Mouse (Mus musculus) stomach, postnatal 0 days (tissue): ENCODE measurements around the gene Krtcap2. TPM values are rescaled to one million over a fixed set of nuclear protein-coding genes. Genes with fewer than 3 reads are reported as not detected.

ENCODE experiments used
- ATAC-seq: fragments of 200-750 bp; cut with Nextera tagmentation; 2 replicates; pipeline ENCODE4 v1.8.0; 2017; ENCODE audit not compliant: low FRiP score, low TSS enrichment
- DNase-seq: peaks from one replicate; pipeline ENCODE4 v3.0.0-alpha.2; 2016; ENCODE audit warnings: low spot score
- H3K27ac ChIP-seq: fragments of 300-500 bp; sonication (generic); replicated peaks from 2 replicates; pipeline ENCODE4 v1.5.1; 2014; ENCODE audit warnings: mild to moderate bottlenecking, control low read depth
- H3K27me3 ChIP-seq: fragments of 300-500 bp; sonication (generic); 2 replicates; pipeline ENCODE4 v1.6.1; 2014; ENCODE audit warnings: low read length; ENCODE audit not compliant: control insufficient read depth, insufficient read depth
- H3K36me3 ChIP-seq: fragments of 300-500 bp; sonication (generic); 2 replicates; pipeline ENCODE4 v1.6.1; 2014; ENCODE audit warnings: low read length, mixed read lengths; ENCODE audit not compliant: control insufficient read depth, insufficient read depth
- H3K4me1 ChIP-seq: fragments of 300-500 bp; sonication (generic); replicated peaks from 2 replicates; pipeline ENCODE4 v1.6.1; 2014; ENCODE audit warnings: antibody characterized with exemption; ENCODE audit not compliant: control insufficient read depth, insufficient read depth
- H3K4me2 ChIP-seq: fragments of 300-500 bp; sonication (generic); replicated peaks from 2 replicates; pipeline ENCODE4 v1.6.1; 2014; ENCODE audit warnings: low read depth, mild to moderate bottlenecking, control low read depth, moderate library complexity
- H3K4me3 ChIP-seq: fragments of 300-500 bp; sonication (generic); 2 replicates; pipeline ENCODE4 v1.5.1; 2014; ENCODE audit warnings: low read depth, low read length, control low read depth
- H3K9ac ChIP-seq: fragments of 300-500 bp; sonication (generic); 2 replicates; pipeline ENCODE4 v1.6.1; 2014; ENCODE audit warnings: mild to moderate bottlenecking, low read length, control low read depth, mixed read lengths
- H3K9me3 ChIP-seq: fragments of 300-500 bp; sonication (generic); 2 replicates; pipeline ENCODE4 v1.6.1; 2016; ENCODE audit warnings: low read length; ENCODE audit not compliant: control insufficient read depth
- CTCF ChIP-seq: IDR thresholded peaks from 2 replicates; pipeline ENCODE4 v1.5.1; 2016; ENCODE audit warnings: antibody characterized with exemption, low read depth, mild to moderate bottlenecking, moderate library complexity
- EP300 ChIP-seq: optimal IDR thresholded peaks from 2 replicates; pipeline ENCODE3; 2016; ENCODE audit warnings: antibody characterized with exemption
- WGBS: fragments of 180-500 bp; shearing (Covaris S2); extraction: QIAGEN DNeasy Blood & Tissue Kit; methylation state at CpG from one replicate; pipeline ENCODE4 v1.1.7; 2014; 5-methylcytosine and 5-hydroxymethylcytosine counted together
- polyA plus RNA-seq: library from polyadenylated mRNA; unstranded; fragments of >200 nt; fragmentation: Nextera tagmentation; extraction: Ambion mirVana; gene quantifications from 2 replicates; pipeline ENCODE4 v1.2.1, GENCODE M21; 2015

Gene Krtcap2
- polyA plus RNA-seq, 1 experiment from 2014 or later = 314 TPM

DNA sequence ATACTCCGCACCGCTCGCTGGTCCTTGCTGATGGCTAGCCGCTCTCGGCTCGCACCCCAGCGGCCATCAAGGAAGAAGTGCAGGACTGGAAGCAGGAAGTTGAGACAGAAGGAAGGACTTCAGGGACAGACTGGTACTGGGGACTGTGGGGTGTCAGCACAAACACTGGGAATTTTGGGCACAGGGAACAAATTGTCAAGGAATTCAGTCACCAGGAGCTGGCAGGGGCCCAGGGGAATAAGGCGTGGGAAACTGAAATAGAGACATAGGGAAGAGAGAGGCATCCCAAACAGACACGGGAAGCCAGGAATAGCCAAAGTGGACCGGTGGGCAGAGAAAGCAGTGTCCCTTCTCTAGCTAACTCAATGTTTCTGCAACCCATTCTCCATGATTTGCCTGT is 9.2 kb upstream of the Krtcap2 start:
- no peaks in the 10 kb centered on the region for H3K9me3 ChIP-seq
- no peaks in the 10 kb centered on the region for H3K36me3 ChIP-seq
- no peak overlapping the region for H3K4me2 ChIP-seq
- no peaks in the 10 kb centered on the region for H3K4me1 ChIP-seq
- TF ChIP-seq EP300 (no peak), CTCF (no peak)
- DNase-seq (no peak), ATAC-seq (no peak)
- 87% methylated on average over 9 of the region's 10 CpGs for WGBS
- no peaks in the 10 kb centered on the region for H3K27me3 ChIP-seq
- H3K9ac ChIP-seq = no peak overlapping the region; the same call in 1 of the 2 replicates
- no peak overlapping the region for H3K4me3 ChIP-seq
- no peak overlapping the region for H3K27ac ChIP-seq

DNA sequence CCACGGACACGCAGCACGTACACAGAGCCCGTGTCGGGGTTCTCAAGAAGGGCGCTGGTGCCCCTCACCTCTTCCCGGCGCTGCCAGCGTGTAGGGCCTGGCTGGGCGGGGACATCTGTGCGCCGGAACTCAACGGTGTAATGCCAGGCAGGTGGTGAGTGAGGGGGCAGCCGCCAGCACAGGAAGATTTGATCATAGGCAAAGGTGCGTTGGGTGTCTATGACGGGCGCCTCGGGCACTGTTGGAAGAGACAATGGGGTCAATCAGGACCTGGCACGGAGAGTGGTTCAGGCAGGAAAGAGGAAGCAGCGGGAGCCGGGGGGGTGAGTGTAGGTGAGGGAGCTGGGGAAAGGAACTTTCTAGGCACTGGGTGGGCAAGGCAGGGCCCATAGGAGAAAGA is 8.1 kb upstream of the Krtcap2 start:
- ATAC-seq = no peak
- Histone ChIP-seq H3K27ac (no peak overlapping the region), H3K4me3 (no peak overlapping the region), H3K9me3 (no peaks in the 10 kb centered on the region), H3K4me2 (no peak overlapping the region), H3K27me3 (no peaks in the 10 kb centered on the region), H3K4me1 (no peaks in the 10 kb centered on the region), H3K36me3 (no peaks in the 10 kb centered on the region), H3K9ac (no peak overlapping the region)
- no peak for TF ChIP-seq EP300
- TF ChIP-seq CTCF = no peak
- WGBS = 78% methylated on average over 21 of the region's 21 CpGs
- peak; percentile 55 for DNase-seq

DNA sequence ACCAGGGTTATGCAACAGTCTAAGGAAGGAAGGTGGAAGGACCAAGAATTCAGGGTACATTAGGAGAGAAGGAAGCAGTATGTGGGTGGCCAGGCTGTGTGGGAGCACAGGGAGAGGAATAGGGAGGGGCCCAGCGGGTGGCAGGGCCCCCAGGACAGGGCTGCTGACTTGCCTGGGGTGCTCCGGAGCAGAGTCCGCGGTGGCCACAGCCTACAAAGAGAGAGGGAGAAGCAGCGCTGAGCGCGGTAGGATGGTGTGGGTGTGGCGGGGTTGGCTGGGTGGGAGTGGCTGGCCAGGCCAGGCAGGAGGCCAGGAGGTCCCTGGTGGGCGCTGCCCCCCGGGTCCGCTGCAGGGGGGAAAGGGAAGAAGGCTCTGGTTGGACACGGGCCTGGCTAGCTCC is 7.3 kb upstream of the Krtcap2 start:
- ATAC-seq = peak; percentile 12; the same call in 1 of the 2 replicates
- no peak overlapping the region for H3K9ac ChIP-seq

DNA sequence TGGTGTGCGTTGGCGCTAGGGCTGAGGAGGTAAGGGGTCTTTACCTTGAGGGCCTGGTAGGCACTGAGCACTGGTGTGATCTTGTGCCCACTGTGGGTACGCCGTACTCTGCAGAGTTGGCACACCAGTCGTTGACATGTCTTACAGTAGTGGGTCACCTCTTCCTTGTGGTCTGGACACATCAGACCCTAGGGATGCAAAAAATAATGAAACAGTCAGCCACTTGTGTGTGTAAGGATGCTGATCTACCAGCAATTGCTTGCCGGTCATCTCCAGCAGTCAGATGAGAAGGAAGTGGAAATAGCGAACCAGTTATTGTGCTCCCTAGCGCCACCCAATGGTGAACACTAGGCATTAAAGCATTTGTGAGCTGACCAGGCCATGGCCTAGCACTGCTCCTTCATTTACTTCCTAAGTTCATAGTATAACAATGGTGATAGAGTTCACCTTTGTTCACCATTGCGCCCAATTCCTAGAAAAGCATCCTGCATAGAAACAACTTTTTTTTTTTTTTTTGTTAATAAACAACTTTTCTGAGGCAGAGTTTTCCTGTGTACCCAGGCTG is 3.4 kb upstream of the Krtcap2 start:
- DNase-seq = peak; percentile 84
- Histone ChIP-seq H3K9ac (no peak overlapping the region), H3K4me2 (no peak overlapping the region), H3K36me3 (no peaks in the 10 kb centered on the region), H3K27ac (no peak overlapping the region), H3K9me3 (no peaks in the 10 kb centered on the region), H3K27me3 (no peaks in the 10 kb centered on the region), H3K4me3 (no peak overlapping the region), H3K4me1 (peaks cover 4% of the 10 kb centered on the region; the same call in 1 of the 2 replicates)
- peak; percentile 25 for ATAC-seq
- TF ChIP-seq CTCF (peak; percentile 86), EP300 (no peak)
- 67% methylated on average over 9 of the region's 9 CpGs for WGBS

More for the DNA sequence above, 7.3 kb upstream of the Krtcap2 start:
- peak overlapping the region; percentile 18; the same call in 1 of the 2 replicates for H3K27ac ChIP-seq
- no peak overlapping the region for H3K4me3 ChIP-seq
- no peaks in the 10 kb centered on the region for H3K9me3 ChIP-seq
- H3K4me2 ChIP-seq = 0 out of 2 replicates have a peak overlapping the region, but pooled peaks have one; percentile 3
- H3K36me3 ChIP-seq = no peaks in the 10 kb centered on the region
- TF ChIP-seq EP300 = no peak
- TF ChIP-seq CTCF = no peak
- peak; percentile 75 for DNase-seq
- WGBS = 43% methylated on average over 9 of the region's 12 CpGs
- no peaks in the 10 kb centered on the region for H3K27me3 ChIP-seq
- no peaks in the 10 kb centered on the region for H3K4me1 ChIP-seq

DNA sequence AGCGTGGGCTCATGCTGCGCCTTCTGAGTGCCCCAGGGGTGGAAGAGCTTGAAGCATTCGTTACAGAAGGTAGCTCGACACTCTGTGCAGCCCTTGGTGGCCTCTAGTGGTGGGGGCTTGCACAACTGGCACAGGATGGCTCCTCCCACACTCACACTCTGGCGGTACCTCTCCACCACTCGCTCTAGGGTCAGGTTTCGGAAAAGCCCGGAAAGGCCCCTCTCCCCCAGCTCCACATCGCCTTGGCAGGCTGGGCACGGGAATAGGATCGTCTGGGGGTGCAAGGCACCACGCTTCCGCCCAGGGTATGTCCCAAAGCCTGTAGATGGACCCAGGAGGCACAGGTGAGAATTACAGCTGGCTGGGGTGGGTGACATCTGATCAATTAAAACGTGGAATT is 2.2 kb upstream of the Krtcap2 start:
- H3K27ac ChIP-seq = no peak overlapping the region
- peak overlapping the region; percentile 8; the same call in 1 of the 2 replicates for H3K9ac ChIP-seq
- H3K9me3 ChIP-seq = no peaks in the 10 kb centered on the region
- H3K36me3 ChIP-seq = no peaks in the 10 kb centered on the region
- TF ChIP-seq CTCF (peak; percentile 68), EP300 (no peak)
- no peaks in the 10 kb centered on the region for H3K27me3 ChIP-seq
- ATAC-seq (peak; percentile 48), DNase-seq (peak; percentile 83)
- no peak overlapping the region for H3K4me3 ChIP-seq
- H3K4me2 ChIP-seq = no peak overlapping the region
- 25% methylated on average over 14 of the region's 14 CpGs for WGBS
- H3K4me1 ChIP-seq = peaks cover 4% of the 10 kb centered on the region; the same call in 1 of the 2 replicates

DNA sequence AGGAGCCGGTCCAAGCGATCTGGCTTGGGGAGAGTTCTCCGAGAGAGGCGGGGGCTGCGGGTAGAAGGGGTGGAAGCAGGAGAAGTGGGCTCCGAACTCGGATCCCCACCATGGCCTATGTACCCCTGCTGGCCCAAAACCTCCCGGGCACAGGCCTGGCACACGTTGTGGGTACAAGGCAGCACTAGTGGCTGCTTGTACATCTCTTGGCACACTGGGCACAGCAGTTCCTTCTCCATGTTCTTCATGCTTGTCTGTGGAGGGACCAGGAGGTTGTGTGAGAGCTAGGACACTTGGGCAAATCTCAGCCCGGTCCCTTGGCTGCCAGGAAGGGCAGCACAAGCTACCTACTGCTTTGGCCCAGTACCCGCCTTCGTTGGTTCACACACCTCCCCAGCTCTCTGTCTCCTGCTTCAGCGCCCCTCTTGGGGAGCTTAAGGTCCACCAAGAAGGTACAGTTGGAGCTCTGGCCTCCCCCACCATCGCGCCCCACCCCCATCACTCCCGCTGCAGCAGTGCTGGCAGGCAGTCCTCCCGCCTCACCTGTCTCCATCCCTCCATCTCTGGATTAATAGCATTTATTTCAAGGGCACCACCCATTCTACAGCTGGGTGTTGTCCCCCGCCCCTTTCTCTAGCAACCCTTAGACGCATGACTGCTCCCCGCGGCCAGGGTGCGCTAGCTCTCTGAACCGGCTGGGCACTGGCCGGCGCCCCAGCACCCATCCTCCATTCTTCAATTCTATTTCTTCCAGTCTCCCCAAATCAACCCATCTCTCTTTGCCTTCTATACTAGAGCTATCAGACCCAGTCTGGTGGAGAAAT is 1.4 kb upstream of the Krtcap2 start:
- ATAC-seq (peak; percentile 33), DNase-seq (peak; percentile 58)
- Histone ChIP-seq H3K4me2 (peak overlapping the region; percentile 90), H3K27ac (no peak overlapping the region), H3K4me3 (peak overlapping the region; percentile 58), H3K9me3 (no peaks in the 10 kb centered on the region), H3K9ac (no peak overlapping the region), H3K27me3 (no peaks in the 10 kb centered on the region), H3K36me3 (no peaks in the 10 kb centered on the region), H3K4me1 (peaks cover 4% of the 10 kb centered on the region; the same call in 1 of the 2 replicates)
- WGBS = 20% methylated on average over 25 of the region's 25 CpGs
- no peak for TF ChIP-seq EP300
- peak; percentile 54 for TF ChIP-seq CTCF
